Mouse (Mus musculus) layer of hippocampus, postnatal 36 days (tissue): ENCODE results near the gene Dnajc30. TPM values are rescaled to one million over a fixed set of nuclear protein-coding genes. Genes with fewer than 3 reads are reported as not detected.
"Not testable (repeated sequence)": the region's sequence is repeated elsewhere in the genome, so short reads cannot be mapped to it uniquely, and the experiment has no call there.

Source experiments
- DNase-seq, 2 experiments: peaks; one replicate each; pipeline ENCODE4 v3.0.0; 2022
- total RNA-seq, 2 experiments: library from RNA; stranded (reverse); gene quantifications; 2 replicates each; pipeline ENCODE4 v1.2.3; 2021

Gene Dnajc30
- total RNA-seq, 2 experiments from 2014 or later, result 38.3 to 38.4 TPM

- not testable (repeated sequence) for DNase-seq
Observed at GRCm38 (mm10) chr5:135064909-135065446, 976 bp downstream of the Dnajc30 start, which contains the start of gene Bud23. Gene Bud23 (minus strand): TSS chr5:135064959.

GRCm38 (mm10) chr5:135066008-135066407 is 2.0 kb downstream of the Dnajc30 start:
- DNase-seq, result no peak

GRCm38 (mm10) chr5:135070448-135070847 is 6.4 kb downstream of the Dnajc30 start:
- DNase-seq, result no peak

- DNase-seq, result no peak
Observed at GRCm38 (mm10) chr5:135072061-135072460, 8.1 kb downstream of the Dnajc30 start.

- no peak for DNase-seq
Observed at GRCm38 (mm10) chr5:135072720-135073119, 8.7 kb downstream of the Dnajc30 start.

- no peak for DNase-seq
Observed at GRCm38 (mm10) chr5:135073349-135074150, 9.5 kb downstream of the Dnajc30 start.

GRCm38 (mm10) chr5:135075655-135076054 is 11.7 kb downstream of the Dnajc30 start:
- no peak for DNase-seq

- DNase-seq, result no peak
Observed at GRCm38 (mm10) chr5:135076368-135076767, 12.4 kb downstream of the Dnajc30 start.

GRCm38 (mm10) chr5:135076931-135077505 is 13.0 kb downstream of the Dnajc30 start:
- peak; percentile 46 to 57 for DNase-seq

GRCm38 (mm10) chr5:135077564-135078481 is 13.8 kb downstream of the Dnajc30 start, which contains the start of gene Vps37d:
Gene Vps37d (minus strand): TSS chr5:135078266.
- peak; percentile 90 to 93 for DNase-seq

GRCm38 (mm10) chr5:135078482-135078810 is 14.4 kb downstream of the Dnajc30 start:
- DNase-seq, result no peak

GRCm38 (mm10) chr5:135079578-135079977 is 15.6 kb downstream of the Dnajc30 start:
- no peak for DNase-seq

- no peak for DNase-seq
Observed at GRCm38 (mm10) chr5:135080539-135080938, 16.5 kb downstream of the Dnajc30 start.

GRCm38 (mm10) chr5:135086871-135087270 is 22.9 kb downstream of the Dnajc30 start:
- no peak for DNase-seq

- DNase-seq, result no peak
Observed at GRCm38 (mm10) chr5:135089653-135090052, 25.7 kb downstream of the Dnajc30 start, which contains the start of gene Mlxipl. Gene Mlxipl (plus strand): TSS chr5:135089890.

GRCm38 (mm10) chr5:135100981-135101380 is 37.0 kb downstream of the Dnajc30 start:
- DNase-seq, result no peak

- no peak for DNase-seq
Observed at GRCm38 (mm10) chr5:135103999-135104660, 40.1 kb downstream of the Dnajc30 start.

GRCm38 (mm10) chr5:135106758-135107256 is 42.8 kb downstream of the Dnajc30 start:
- peak in 1 of 2 experiments; percentile 37 for DNase-seq

- DNase-seq, result no peak
Observed at GRCm38 (mm10) chr5:135107521-135108501, 43.8 kb downstream of the Dnajc30 start.

GRCm38 (mm10) chr5:135109017-135109416 is 45.0 kb downstream of the Dnajc30 start:
- no peak for DNase-seq
